Mouse (Mus musculus) erythroblast, embryonic 14.5 days (primary cell): ENCODE results near the gene Slc6a9.

ENCODE experiments used
- GATA1 ChIP-seq: IDR thresholded peaks from 2 replicates; pipeline ENCODE4 v1.6.1; 2012; ENCODE audit warnings: low read length, inconsistent platforms, mixed read lengths
- TAL1 ChIP-seq: IDR thresholded peaks from 3 replicates; pipeline ENCODE4 v1.6.1; 2012; ENCODE audit warnings: low read length, inconsistent platforms, mixed read lengths

GRCm38 (mm10) chr4:117806992-117807391 is 27.3 kb upstream of the Slc6a9 start:
- TF ChIP-seq GATA1: no peak
- no peak for TF ChIP-seq TAL1
